Mouse (Mus musculus): ENCODE data around the gene Il4ra. TPM values are rescaled to one million over a fixed set of nuclear protein-coding genes. Genes with fewer than 3 reads are reported as not detected.

Il4ra gene
- polyA plus RNA-seq, 1 experiment from 2014 or later, result 2.4 TPM

DNA sequence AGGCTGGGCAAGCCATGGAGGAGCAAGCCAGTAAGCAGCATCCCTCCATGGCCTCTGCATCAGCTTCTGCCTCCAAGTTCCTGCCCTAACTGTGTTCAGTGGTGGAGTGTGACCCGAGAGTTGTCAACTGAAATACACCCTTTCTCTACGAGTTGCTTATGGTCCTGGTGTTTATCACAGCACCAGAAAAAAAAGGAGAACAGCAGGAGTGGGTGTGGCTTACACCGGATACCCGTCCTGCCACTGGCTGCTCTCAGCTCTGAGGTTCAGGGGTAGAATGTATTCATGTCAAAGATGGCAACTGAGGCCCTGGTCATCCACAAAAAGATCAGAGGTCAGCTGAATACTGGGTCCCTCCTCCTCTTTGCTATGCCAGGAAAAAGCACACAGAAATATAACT is 68.2 kb downstream of the Il4ra start:
- Histone ChIP-seq H3K4me1 (ENCODE audit: control insufficient read depth, insufficient read depth, low read length) (no peaks in the 10 kb centered on the region), H3K9me3 (ENCODE audit: control insufficient read depth, low read length) (no peaks in the 10 kb centered on the region), H3K9ac (replicated peaks; ENCODE audit: low read depth, low read length) (no peak overlapping the region), H3K27ac (ENCODE audit: low read depth, low read length) (no peak overlapping the region), H3K4me3 (ENCODE audit: low read depth, low read length) (no peak overlapping the region), H3K4me2 (ENCODE audit: low read depth, low read length) (no peak overlapping the region), H3K27me3 (ENCODE audit: control insufficient read depth, insufficient read depth, low read length) (no peaks in the 10 kb centered on the region), H3K36me3 (ENCODE audit: control insufficient read depth, insufficient read depth, low read length) (no peaks in the 10 kb centered on the region)
- ATAC-seq (ENCODE audit: low read depth), result no peak
- WGBS, result 84% methylated on average over 4 of the region's 4 CpGs

DNA sequence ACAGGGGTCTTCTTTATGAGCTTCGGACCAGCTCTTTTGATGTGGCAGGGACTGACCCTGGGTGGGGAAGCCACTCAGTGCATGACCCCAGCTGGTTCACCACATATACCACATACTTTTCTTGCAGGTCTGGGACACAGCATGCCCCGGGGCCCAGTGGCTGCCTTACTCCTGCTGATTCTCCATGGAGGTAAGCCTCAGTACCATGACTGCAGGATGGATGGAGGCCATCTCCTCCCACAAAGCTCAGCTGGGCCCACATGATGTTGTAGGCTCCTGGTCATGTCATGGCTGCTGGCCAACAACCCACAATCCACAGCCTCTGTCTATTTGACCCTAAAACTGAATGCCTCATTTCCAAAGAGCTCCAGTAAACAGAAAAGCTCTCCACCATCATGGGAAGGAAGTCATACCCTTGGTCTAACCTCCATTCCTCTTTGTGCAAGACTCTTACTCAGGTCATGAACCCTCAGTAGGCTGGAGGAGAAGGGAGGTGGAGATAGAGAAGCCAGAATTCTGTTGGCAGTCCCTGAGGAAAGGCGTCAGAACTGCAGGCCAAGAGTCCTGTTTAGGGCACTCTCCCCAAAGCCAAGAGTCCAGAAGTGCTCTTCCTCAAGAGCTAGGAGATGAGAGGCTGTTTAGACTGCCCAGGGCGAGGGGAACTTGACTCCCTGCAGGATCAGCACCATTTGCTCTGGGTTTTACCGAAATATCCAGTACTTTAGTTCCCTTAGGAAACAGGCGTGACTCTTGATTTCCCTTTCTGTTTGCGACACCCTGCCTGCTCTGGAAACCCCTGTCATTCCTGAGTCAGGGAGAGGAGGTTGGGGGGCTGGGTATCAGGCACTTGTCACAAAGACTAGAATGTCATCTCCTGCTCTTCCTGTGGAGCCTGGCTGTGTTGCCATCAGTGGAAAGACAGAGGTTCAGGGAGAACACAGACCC is 71.1 kb downstream of the Il4ra start:
- no peak for ATAC-seq (ENCODE audit: low read depth)
- Histone ChIP-seq H3K4me3 (ENCODE audit: low read depth, low read length) (no peak overlapping the region), H3K4me1 (ENCODE audit: control insufficient read depth, insufficient read depth, low read length) (no peaks in the 10 kb centered on the region), H3K4me2 (ENCODE audit: low read depth, low read length) (no peak overlapping the region), H3K36me3 (ENCODE audit: control insufficient read depth, insufficient read depth, low read length) (no peaks in the 10 kb centered on the region), H3K9ac (replicated peaks; ENCODE audit: low read depth, low read length) (no peak overlapping the region), H3K27ac (ENCODE audit: low read depth, low read length) (no peak overlapping the region), H3K27me3 (ENCODE audit: control insufficient read depth, insufficient read depth, low read length) (no peaks in the 10 kb centered on the region), H3K9me3 (ENCODE audit: control insufficient read depth, low read length) (no peaks in the 10 kb centered on the region)
- WGBS, result 74% methylated on average over 7 of the region's 7 CpGs

DNA sequence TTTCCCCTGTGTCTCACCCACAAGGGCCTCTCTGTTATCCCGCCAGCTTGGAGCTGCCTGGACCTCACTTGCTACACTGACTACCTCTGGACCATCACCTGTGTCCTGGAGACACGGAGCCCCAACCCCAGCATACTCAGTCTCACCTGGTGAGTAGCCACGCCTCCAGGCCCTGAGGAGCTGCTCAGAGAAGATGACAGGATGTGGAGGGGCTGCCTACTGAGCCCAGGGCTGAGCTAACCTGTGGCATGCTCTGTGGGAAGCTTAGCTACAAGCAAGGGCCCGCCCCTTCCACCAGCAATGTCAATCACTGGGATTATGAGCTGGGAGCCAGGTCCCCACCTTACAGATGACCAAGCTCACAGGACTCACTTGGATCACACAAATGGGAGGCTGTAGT is 73.3 kb downstream of the Il4ra start:
- Histone ChIP-seq H3K4me1 (ENCODE audit: control insufficient read depth, insufficient read depth, low read length) (no peaks in the 10 kb centered on the region), H3K9me3 (ENCODE audit: control insufficient read depth, low read length) (no peaks in the 10 kb centered on the region), H3K4me2 (ENCODE audit: low read depth, low read length) (no peak overlapping the region), H3K27ac (ENCODE audit: low read depth, low read length) (no peak overlapping the region), H3K9ac (replicated peaks; ENCODE audit: low read depth, low read length) (no peak overlapping the region), H3K4me3 (ENCODE audit: low read depth, low read length) (no peak overlapping the region), H3K36me3 (ENCODE audit: control insufficient read depth, insufficient read depth, low read length) (no peaks in the 10 kb centered on the region), H3K27me3 (ENCODE audit: control insufficient read depth, insufficient read depth, low read length) (no peaks in the 10 kb centered on the region)
- ATAC-seq (ENCODE audit: low read depth), result no peak
- 79% methylated on average over 4 of the region's 4 CpGs for WGBS

DNA sequence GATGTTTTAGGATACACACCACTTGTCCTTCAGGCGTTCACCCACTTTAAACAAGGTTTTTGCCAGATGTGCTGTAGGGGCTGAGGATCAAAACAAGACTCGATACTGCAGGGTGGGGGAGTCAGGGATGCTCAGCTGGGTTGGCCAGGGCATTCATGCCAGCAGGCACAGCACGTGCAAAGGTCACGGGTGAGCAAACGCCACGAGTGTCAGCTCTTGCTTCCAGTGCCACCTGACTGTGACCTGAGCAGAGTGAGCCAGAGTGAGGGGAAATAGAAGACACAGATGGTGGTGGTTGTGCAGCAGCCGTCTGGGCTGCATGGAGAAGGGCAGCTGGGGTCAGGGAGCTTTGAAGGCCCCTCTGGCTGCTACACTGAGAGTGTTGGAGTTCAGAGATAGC is 73.9 kb downstream of the Il4ra start:
- no peak for ATAC-seq (ENCODE audit: low read depth)
- Histone ChIP-seq H3K4me2 (ENCODE audit: low read depth, low read length) (no peak overlapping the region), H3K4me3 (ENCODE audit: low read depth, low read length) (no peak overlapping the region), H3K27me3 (ENCODE audit: control insufficient read depth, insufficient read depth, low read length) (no peaks in the 10 kb centered on the region), H3K27ac (ENCODE audit: low read depth, low read length) (no peak overlapping the region), H3K4me1 (ENCODE audit: control insufficient read depth, insufficient read depth, low read length) (no peaks in the 10 kb centered on the region), H3K9me3 (ENCODE audit: control insufficient read depth, low read length) (no peaks in the 10 kb centered on the region), H3K36me3 (ENCODE audit: control insufficient read depth, insufficient read depth, low read length) (no peaks in the 10 kb centered on the region), H3K9ac (replicated peaks; ENCODE audit: low read depth, low read length) (no peak overlapping the region)
- WGBS, result 54% methylated on average over 7 of the region's 7 CpGs

Other genes starting within 250 kb of the Il4ra start
- 4.9 TPM in 2 replicates for gene Kdm8, start 107.4 kb upstream of the Il4ra start, polyA plus RNA-seq (2014; fragmentation: Nextera tagmentation; extraction: Ambion mirVana)
- 91.9 and 92.8 TPM in 2 replicates for gene Nsmce1, start 60.5 kb upstream of the Il4ra start, polyA plus RNA-seq (2014; fragmentation: Nextera tagmentation; extraction: Ambion mirVana)
- gene Il21r, start 51.3 kb downstream of the Il4ra start, polyA plus RNA-seq (2014; fragmentation: Nextera tagmentation; extraction: Ambion mirVana), result 0.50 TPM in 1 of 2 replicates, not detected in the other
- 35.4 and 41.9 TPM in 2 replicates for gene Gtf3c1, start 155.7 kb downstream of the Il4ra start, polyA plus RNA-seq (2014; fragmentation: Nextera tagmentation; extraction: Ambion mirVana)
- gene D430042O09Rik, start 155.8 kb downstream of the Il4ra start, polyA plus RNA-seq (2014; fragmentation: Nextera tagmentation; extraction: Ambion mirVana), result 6.8 and 7.2 TPM in 2 replicates